Mouse (Mus musculus): ENCODE results near the gene Bbs5. TPM values are rescaled to one million over a fixed set of nuclear protein-coding genes. Genes with fewer than 3 reads are reported as not detected.

Gene Bbs5
- total and polyA plus RNA-seq, 3 experiments = 5.0 to 8.1 (median 6.7) TPM

DNA sequence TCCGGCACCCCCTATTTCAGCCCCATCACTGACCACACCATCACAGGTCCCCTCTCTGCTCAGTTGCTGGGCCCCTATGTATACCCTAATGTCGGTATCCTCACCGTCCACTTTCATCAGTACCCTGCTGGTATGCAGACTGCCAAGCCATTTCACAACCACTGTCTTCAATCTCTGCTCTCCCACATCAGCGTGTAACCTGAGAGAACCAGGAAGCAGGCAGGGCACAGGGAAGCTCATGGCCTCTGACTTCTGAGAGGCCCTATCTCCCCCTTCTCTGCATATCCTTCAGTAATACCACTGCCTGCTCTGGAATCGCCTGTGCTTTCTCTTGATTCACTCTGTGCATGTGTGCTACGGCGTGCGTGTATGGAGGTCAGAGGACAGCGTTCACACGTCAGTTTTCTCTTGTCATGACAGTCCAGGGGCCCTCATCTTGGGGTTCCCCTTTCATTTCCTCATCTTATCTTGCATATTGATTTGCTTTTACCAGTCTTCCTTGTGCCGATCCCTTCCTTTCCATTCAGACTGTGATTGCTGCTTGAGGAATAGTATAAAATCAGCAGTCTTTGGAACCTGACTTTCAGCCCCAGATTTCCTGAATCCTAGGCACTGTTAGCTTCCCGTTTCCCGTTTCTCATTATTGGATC is 17.0 kb downstream of the Bbs5 start:
- in situ Hi-C loops (cut with MboI; ENCODE audit: low pct_ligation_motif_present, low pct_unique_long_range_greater_than_20kb, low sequenced_read_pairs) (no loop called here), dilution Hi-C loops (cut with MboI; ENCODE audit: extremely low pct_ligation_motif_present, extremely low pct_unique_long_range_greater_than_20kb, low sequenced_read_pairs) (no loop called here)
- Histone ChIP-seq H3K27me3 (replicated peaks) (no peaks in the 10 kb centered on the region), H3K36me3 (replicated peaks in 1 of 2; ENCODE audit: control insufficient read depth in 1 of 2, insufficient read depth in 1 of 2, low read length in 1 of 2) (peaks cover 0 to 12% of the 10 kb centered on the region in 2 experiments), H3K4me1 (ENCODE audit: control insufficient read depth in 1 of 2, insufficient read depth in 2 of 2) (peaks cover 4 to 17% of the 10 kb centered on the region in 2 experiments; a peak in 3 of 4 replicates), H3K27ac (ENCODE audit: insufficient read depth, low read depth) (no peak overlapping the region), H3K4me3 (replicated peaks in 1 of 3; ENCODE audit: low read depth in 2 of 3, low read length in 2 of 3, poor library complexity in 1 of 3) (no peak overlapping the region), H3K9ac (ENCODE audit: insufficient read depth, low read depth) (no peak overlapping the region), H3K79me2 (replicated peaks; ENCODE audit: control insufficient read depth, extremely low read depth, insufficient read depth, poor library complexity, severe bottlenecking) (no peaks in the 10 kb centered on the region), H3K9me3 (replicated peaks; ENCODE audit: low read length) (no peaks in the 10 kb centered on the region), H3K4me2 (ENCODE audit: insufficient read depth, low read depth, poor library complexity, severe bottlenecking) (no peak overlapping the region)
- no peak for DNase-seq (ENCODE audit: extremely low read depth)
- TF ChIP-seq MAX (IDR thresholded peaks at IDR 0.05; ENCODE audit: low read length) (no peak), SIN3A (IDR thresholded peaks at IDR 0.05; ENCODE audit: low read length) (no peak), USF1 (IDR thresholded peaks at IDR 0.05; ENCODE audit: low read depth, low read length) (no peak), ETS1 (conservative IDR thresholded peaks at IDR 0.05; ENCODE audit: low read depth, low read length) (no peak), CHD1 (IDR thresholded peaks at IDR 0.05; ENCODE audit: low read depth, low read length) (no peak), BHLHE40 (IDR thresholded peaks at IDR 0.05; ENCODE audit: low read depth, low read length) (no peak), UBTF (IDR thresholded peaks at IDR 0.05; ENCODE audit: low read depth, low read length) (no peak), RAD21 (IDR thresholded peaks at IDR 0.05; ENCODE audit: low read depth, low read length) (no peak), MAFK (IDR thresholded peaks at IDR 0.05; ENCODE audit: insufficient replicate concordance, low read length) (no peak), CTCF (conservative IDR thresholded peaks at IDR 0.05 in 1 of 2, IDR thresholded peaks at IDR 0.05 in 1 of 2; ENCODE audit: low read depth in 2 of 2, low read length in 2 of 2) (no peak), TBP (conservative IDR thresholded peaks at IDR 0.05; ENCODE audit: low read depth, low read length) (no peak), JUN (IDR thresholded peaks at IDR 0.05; ENCODE audit: insufficient read depth, low read depth, low read length) (no peak), PAX5 (IDR thresholded peaks at IDR 0.05; ENCODE audit: low read length) (no peak), ZMIZ1 (IDR thresholded peaks at IDR 0.05; ENCODE audit: low read depth, low read length) (no peak)

DNA sequence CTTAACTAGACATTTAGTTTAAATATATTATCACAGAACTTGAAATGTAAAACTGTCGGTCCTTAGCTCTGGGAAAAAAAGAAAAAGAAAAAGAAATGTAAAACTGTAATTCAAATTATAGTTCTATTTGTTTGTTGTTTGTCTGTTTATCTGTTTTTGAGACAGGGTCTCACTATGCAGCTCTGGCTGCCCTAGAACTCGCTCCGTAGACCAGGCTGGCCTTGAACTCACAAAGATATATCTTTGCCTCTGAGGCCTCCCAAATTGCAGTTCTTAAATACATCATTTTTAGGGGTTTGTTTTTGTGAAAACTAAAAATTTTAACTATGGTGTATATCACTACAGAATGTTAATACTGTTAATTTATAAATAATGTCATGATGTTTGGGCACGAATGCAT is 20.7 kb downstream of the Bbs5 start:
- no peak for DNase-seq (ENCODE audit: extremely low read depth)
- Histone ChIP-seq H3K4me3 (replicated peaks in 1 of 3; ENCODE audit: low read depth in 2 of 3, low read length in 2 of 3, poor library complexity in 1 of 3) (no peak overlapping the region), H3K27me3 (replicated peaks) (no peaks in the 10 kb centered on the region), H3K9ac (ENCODE audit: insufficient read depth, low read depth) (no peak overlapping the region), H3K4me2 (ENCODE audit: insufficient read depth, low read depth, poor library complexity, severe bottlenecking) (no peak overlapping the region), H3K27ac (ENCODE audit: insufficient read depth, low read depth) (no peak overlapping the region), H3K9me3 (replicated peaks; ENCODE audit: low read length) (no peaks in the 10 kb centered on the region), H3K4me1 (ENCODE audit: control insufficient read depth in 1 of 2, insufficient read depth in 2 of 2) (peaks cover 4 to 28% of the 10 kb centered on the region in 2 experiments; a peak in 3 of 4 replicates), H3K36me3 (replicated peaks in 1 of 2; ENCODE audit: control insufficient read depth in 1 of 2, insufficient read depth in 1 of 2, low read length in 1 of 2) (peaks cover 0 to 9% of the 10 kb centered on the region in 2 experiments), H3K79me2 (replicated peaks; ENCODE audit: control insufficient read depth, extremely low read depth, insufficient read depth, poor library complexity, severe bottlenecking) (no peaks in the 10 kb centered on the region)
- dilution Hi-C loops (cut with MboI; ENCODE audit: extremely low pct_ligation_motif_present, extremely low pct_unique_long_range_greater_than_20kb, low sequenced_read_pairs) (no loop called here), in situ Hi-C loops (cut with MboI; ENCODE audit: low pct_ligation_motif_present, low pct_unique_long_range_greater_than_20kb, low sequenced_read_pairs) (no loop called here)
- TF ChIP-seq NRF1 (IDR thresholded peaks at IDR 0.05; ENCODE audit: low read depth, low read length) = no peak
- TF ChIP-seq NELFE (IDR thresholded peaks at IDR 0.05; ENCODE audit: low read depth, low read length) = no peak
- no peak for TF ChIP-seq HCFC1 (IDR thresholded peaks at IDR 0.05; ENCODE audit: low read depth, low read length)
- no peak for TF ChIP-seq SIN3A (IDR thresholded peaks at IDR 0.05; ENCODE audit: low read length)
- TF ChIP-seq CHD2 (IDR thresholded peaks at IDR 0.05; ENCODE audit: low read length) = no peak
